Mouse (Mus musculus) cerebellum, adult 11-12 months (tissue): ENCODE results near the gene Lrrc45.
A peak's percentile ranks its signal among the peaks of the same experiment; 100 is the strongest.
"Not testable (repeated sequence)": the region's sequence is repeated elsewhere in the genome, so short reads cannot be mapped to it uniquely, and the experiment has no call there.

Experiments used
- DNase-seq: peaks from one replicate; pipeline ENCODE4 v3.0.0; 2022

Lrrc45 gene

DNA sequence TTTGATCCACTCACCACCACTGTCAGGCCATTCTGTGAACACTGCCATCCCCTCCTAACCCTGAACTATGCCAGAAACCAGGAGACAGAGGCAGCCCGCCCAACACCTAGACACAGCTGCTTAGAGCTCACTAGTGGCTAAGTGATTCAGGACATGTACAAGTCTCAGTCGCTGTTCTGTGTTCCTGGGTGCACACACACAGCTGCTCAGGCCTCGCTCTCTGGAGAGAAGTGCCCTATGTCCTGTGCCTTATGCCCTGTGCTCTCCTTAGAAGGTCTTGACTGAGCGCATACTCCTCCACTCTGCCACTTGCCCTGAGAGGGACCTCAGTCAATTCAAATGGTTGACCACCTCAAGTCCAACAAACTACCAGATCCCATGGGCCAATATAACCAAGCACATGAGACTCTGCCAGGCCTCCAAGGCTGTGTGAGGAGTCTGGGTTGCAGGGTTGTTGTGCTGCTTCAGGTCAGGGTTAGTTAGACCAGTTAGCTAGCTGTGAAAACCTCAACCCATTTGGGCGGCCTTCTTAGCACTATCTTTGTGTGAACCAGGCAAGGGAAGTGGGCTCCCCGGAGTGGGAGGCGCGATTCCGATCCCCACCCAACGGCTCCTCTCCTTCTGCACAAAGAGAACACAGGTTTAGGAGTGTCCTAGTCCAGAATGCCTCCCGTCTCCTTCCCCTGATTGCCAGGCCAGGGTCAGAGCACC, 15.0 kb downstream of the Lrrc45 start:
- no peak for DNase-seq

DNA sequence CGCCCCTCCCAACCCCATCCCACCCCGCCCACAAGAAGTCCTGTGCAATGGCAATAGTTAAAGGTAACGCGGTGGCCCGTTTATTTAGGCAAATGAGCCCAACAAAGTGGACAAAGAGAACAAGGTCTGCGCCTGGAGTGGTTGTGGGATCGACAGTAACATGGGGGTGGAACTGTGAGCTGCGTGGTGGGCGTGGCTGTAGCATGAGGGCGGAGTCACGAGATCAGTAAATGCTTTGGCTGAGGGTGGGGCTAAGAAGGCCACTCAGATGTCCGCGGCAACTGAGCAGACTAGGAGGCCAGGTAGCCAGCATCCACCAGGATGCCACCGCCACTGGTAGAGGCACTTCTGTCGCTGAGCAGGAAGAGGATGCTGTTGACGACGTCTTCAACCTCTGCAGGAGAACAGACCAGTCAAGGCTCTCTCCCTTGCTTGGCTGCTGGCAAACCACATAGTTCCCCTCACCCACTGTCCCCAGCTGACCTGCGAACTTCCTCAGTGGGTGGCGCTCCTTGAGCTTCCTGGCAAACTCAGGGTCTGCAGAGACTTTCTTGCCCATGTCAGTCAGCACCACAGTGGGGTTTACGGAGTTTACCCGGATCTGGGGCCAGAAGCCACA, 15.8 kb downstream of the Lrrc45 start:
- DNase-seq, result not testable (repeated sequence)

- no peak for DNase-seq
These were observed 16.7 kb downstream of the Lrrc45 start for GRCm38 (mm10) chr11:120730331-120730870.

DNA sequence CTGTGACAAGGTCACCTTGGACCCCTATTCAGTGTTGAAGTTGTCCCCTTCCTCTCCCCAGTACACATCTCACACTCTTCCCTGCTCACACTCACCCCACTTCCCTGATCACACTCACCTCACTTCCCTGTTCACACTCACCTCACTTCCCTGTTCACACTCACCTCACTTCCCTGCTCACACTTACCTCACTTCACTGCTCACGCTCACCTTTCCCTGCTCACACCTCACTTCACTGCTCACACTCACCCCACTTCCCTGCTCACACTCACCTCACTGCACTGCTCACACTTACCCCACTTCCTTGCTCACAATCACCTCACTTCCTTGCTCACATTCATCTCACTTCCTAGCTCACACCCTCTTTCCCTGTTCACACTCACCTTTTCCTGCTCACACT, 17.7 kb downstream of the Lrrc45 start:
- DNase-seq, result no peak

GRCm38 (mm10) chr11:120731858-120732680, 18.3 kb downstream of the Lrrc45 start, which contains the start of gene Cbr2:
Cbr2 (minus strand) TSS chr11:120732114.
- DNase-seq, result no peak

DNA sequence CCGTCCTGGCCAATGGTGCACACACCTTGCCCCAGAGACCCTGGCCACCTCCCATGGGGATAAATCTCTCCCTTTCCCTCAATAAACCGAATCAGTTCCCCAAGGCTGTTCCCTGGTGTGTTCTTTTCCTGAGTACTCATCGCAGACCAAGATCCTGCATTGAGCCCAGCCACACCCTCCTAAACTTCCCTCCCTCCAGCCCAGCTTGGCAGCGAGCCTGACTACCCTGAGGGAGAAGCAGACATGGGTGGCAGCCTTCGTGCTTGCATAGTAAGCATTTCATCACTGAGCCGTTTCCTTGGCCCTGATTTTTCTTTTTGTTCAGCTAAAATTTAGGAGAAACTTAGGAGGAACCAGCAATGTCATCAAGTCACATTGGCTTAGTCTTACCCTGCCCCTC, 19.8 kb downstream of the Lrrc45 start:
- DNase-seq, result no peak

DNA sequence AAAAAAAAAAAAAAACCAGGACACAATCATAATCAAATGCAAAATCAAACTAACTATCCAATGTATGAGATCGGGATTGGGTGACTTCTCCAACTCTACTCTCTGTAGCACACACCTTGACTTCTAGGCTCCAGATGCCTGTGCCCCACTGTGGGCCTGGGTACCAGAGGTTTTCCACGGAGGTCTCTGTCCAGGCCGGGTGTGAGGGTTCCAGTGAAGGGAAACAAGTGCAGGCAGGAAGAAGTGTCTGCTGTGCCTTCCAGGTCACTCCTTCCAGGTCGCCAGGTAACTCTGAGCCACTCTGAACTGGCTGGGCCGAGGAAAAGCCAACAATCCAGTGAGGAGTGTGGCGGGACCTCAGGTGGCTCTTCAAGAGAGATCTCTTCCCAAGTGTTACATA, 22.7 kb downstream of the Lrrc45 start:
- no peak for DNase-seq

- DNase-seq, result no peak
These were observed 27.3 kb downstream of the Lrrc45 start for GRCm38 (mm10) chr11:120740981-120741380.

GRCm38 (mm10) chr11:120744121-120744701, 30.5 kb downstream of the Lrrc45 start:
- DNase-seq, result no peak

DNA sequence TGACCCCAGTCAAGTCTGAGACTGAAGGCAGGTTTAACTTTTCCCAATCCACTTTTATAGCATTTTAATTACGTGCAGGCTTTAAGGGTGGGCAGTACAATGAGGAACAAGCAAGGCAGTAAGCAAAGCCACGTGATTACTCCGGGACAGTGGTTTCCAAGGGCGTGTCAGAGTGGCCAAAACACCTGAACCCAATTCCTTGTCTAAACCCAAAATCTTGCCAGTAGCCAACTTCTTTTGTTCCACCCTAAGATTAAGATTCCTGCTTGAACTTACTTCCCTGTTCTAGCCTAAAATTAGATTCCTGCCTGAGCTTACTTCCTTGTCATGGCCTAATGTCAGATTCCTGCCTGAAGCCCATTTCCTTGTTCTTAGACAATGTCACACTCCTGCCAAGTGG, 34.2 kb downstream of the Lrrc45 start:
- DNase-seq, result no peak

GRCm38 (mm10) chr11:120749430-120749829, 35.7 kb downstream of the Lrrc45 start:
- DNase-seq, result no peak

DNA sequence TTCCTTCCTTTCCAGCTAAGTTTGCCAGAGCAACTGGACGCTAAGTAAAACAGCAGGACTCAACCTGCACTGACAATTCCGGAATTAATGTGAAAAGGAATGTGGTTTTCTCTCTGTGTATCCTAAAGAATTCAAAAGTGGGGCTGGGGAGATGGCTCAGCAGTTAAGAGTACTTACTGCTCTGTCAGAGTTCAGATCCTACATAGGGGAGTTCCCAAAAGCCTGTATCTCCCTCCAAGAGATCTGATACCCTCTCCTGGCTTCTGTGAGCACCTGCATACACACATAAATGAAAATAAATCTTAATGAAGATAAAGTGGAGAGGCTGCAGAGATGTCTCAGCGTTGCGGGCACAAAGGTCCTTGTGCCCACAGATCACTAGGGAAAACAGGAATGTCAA, 37.9 kb downstream of the Lrrc45 start:
- DNase-seq, result no peak

- DNase-seq, result no peak
These were observed 46.5 kb downstream of the Lrrc45 start for GRCm38 (mm10) chr11:120760236-120760635.

GRCm38 (mm10) chr11:120761811-120762671, 48.3 kb downstream of the Lrrc45 start:
- DNase-seq, result no peak

GRCm38 (mm10) chr11:120762672-120763041, 48.9 kb downstream of the Lrrc45 start, which contains the start of gene Hmga1b:
Hmga1b (plus strand) TSS chr11:120762794.
- not testable (repeated sequence) for DNase-seq

- peak; percentile 20 for DNase-seq
These were observed 49.6 kb downstream of the Lrrc45 start for GRCm38 (mm10) chr11:120763121-120763999.

GRCm38 (mm10) chr11:120767023-120767422, 53.3 kb downstream of the Lrrc45 start:
- DNase-seq, result not testable (repeated sequence)

DNA sequence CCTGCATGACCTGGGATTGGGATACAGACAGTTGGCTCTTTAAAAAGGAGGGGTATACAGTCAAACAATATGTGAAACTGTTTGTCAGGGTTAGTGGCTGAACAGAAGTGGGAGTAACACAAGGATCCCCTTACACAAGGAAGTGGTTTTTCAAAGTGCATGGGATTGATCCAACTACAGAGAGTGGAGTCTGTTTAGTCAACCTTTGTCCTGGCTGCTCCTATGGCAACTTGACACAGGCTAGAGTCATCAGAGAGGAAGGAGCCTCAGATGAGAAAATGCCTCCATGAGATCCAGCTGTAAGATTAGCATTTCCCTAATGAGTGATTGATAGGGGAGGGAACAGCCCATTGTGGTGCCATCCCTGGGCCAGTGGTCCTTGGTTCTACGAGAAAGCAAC, 54.5 kb downstream of the Lrrc45 start:
- DNase-seq, result no peak
